Mouse (Mus musculus): ENCODE results near the gene Gm136. TPM values are rescaled to one million over a fixed set of nuclear protein-coding genes. Genes with fewer than 3 reads are reported as not detected.

The Gm136 gene
- polyA plus RNA-seq, 1 experiment from 2014 or later, result not detected

DNA sequence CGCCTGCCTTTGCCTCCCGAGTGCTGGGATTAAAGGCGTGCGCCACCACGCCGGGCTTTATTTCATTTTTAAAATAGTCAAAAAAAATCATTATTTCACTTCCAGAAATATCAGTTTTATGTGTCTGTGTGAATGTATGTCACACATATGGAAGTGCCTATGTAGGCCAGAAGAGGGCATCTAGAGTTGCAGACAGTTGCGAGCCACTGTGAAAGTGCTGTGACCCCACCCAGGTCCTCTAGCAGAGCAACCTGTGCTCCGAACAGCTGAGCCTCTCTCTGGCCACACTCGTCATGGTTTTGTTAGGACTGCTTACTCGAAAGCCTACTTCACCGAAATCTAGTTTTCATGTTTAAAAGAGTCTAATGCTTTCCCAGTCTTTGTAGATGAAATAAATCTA is 53.8 kb downstream of the Gm136 start:
- WGBS, result 96% methylated on average over 11 of the region's 11 CpGs
- no peak for ATAC-seq (ENCODE audit: low FRiP score)

DNA sequence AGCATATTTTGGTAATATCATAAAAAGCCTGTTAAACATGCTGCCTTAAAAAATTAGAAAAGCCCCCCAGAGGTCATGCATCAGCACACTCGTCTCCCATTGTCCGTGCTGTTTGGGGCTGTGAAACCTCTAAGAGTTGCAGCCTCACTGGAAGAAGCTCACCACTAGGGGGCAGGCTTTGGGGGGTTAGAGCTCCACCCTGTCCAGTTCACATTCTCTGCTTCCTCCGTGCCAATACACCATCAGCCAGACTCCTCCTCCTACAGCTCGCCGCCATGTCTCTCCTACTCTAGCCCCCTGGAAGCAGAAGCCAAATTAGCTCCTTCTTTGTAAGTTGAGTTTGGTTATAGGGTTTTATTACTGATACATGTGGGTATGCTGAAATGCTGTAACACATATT is 54.5 kb downstream of the Gm136 start:
- Histone ChIP-seq H3K9me3 (no peaks in the 10 kb centered on the region), H3K4me1 (no peaks in the 10 kb centered on the region), H3K4me3 (replicated peaks) (no peak overlapping the region), H3K36me3 (replicated peaks) (no peaks in the 10 kb centered on the region), H3K27ac (no peak overlapping the region), H3K27me3 (no peaks in the 10 kb centered on the region), H3K9ac (no peak overlapping the region), H3K4me2 (no peak overlapping the region)
- ATAC-seq (ENCODE audit: low FRiP score), result peak; percentile 51; the same call in 1 of the 2 replicates
- WGBS, result 53% methylated on average over 5 of the region's 5 CpGs

More for the DNA sequence above, 53.8 kb downstream of the Gm136 start:
- Histone ChIP-seq H3K9me3 (no peaks in the 10 kb centered on the region), H3K9ac (no peak overlapping the region), H3K4me3 (replicated peaks) (no peak overlapping the region), H3K4me1 (no peaks in the 10 kb centered on the region), H3K27me3 (no peaks in the 10 kb centered on the region), H3K36me3 (replicated peaks) (no peaks in the 10 kb centered on the region), H3K27ac (no peak overlapping the region), H3K4me2 (no peak overlapping the region)

Other genes starting within 250 kb of the Gm136 start
- 111 and 118 TPM in 2 replicates for gene Akirin2, start 205.3 kb downstream of the Gm136 start, polyA plus RNA-seq (2016; fragmentation: Nextera tagmentation; extraction: Ambion mirVana)
- 118 and 120 TPM in 2 replicates for gene Orc3, start 141.3 kb downstream of the Gm136 start, polyA plus RNA-seq (2016; fragmentation: Nextera tagmentation; extraction: Ambion mirVana)
- 76.0 and 83.7 TPM in 2 replicates for gene Rars2, start 141.3 kb downstream of the Gm136 start, polyA plus RNA-seq (2016; fragmentation: Nextera tagmentation; extraction: Ambion mirVana)
- 50.2 and 50.8 TPM in 2 replicates for gene Slc35a1, start 68.8 kb downstream of the Gm136 start, polyA plus RNA-seq (2016; fragmentation: Nextera tagmentation; extraction: Ambion mirVana)
- 1.4 and 1.8 TPM in 2 replicates for gene Cfap206, start 26.1 kb downstream of the Gm136 start, polyA plus RNA-seq (2016; fragmentation: Nextera tagmentation; extraction: Ambion mirVana)
- 49.9 and 50.2 TPM in 2 replicates for gene Smim8, start 22.2 kb upstream of the Gm136 start, polyA plus RNA-seq (2016; fragmentation: Nextera tagmentation; extraction: Ambion mirVana)
- gene Zfp292, start 126.7 kb upstream of the Gm136 start, polyA plus RNA-seq (2016; fragmentation: Nextera tagmentation; extraction: Ambion mirVana), result 45.5 and 46.8 TPM in 2 replicates
- 0.34 TPM in 1 of 2 replicates, not detected in the other for gene Cga, start 137.5 kb upstream of the Gm136 start, polyA plus RNA-seq (2016; fragmentation: Nextera tagmentation; extraction: Ambion mirVana)